Mouse (Mus musculus): ENCODE results near the gene B3galt5.

The B3galt5 gene

DNA sequence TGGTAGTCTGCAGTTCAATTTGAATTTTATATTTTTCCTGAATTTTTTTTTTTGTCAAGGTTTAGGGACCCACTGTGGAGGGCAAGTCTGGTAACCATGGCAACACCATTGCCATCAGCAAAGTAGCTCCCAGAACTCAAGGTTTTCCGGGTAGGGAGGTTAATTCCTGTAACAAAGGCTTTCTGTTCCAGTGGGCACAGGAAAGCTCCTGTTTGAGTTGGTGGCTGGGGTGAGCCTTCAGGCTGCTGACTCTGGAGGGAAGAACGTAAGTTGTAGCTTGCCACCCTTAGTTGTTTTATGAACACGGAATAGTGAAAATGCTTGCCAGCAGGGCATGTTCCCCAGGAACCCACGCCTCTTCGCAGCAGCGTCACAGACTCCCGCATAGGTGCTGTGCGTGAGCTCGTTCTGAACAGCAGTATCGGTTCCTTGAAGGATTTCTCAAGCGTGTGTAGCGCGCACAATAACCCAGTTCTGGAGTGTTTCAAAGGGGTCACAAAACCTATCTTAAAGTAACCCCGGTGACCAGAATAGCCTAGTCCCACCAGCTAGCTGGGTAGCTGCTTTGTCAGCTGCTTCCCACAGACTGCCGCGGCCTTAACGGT, at the start of gene B3galt5:
B3galt5 (plus strand) TSS at position 436 of the 605 bp plus-strand sequence.
- no peak for DNase-seq

DNA sequence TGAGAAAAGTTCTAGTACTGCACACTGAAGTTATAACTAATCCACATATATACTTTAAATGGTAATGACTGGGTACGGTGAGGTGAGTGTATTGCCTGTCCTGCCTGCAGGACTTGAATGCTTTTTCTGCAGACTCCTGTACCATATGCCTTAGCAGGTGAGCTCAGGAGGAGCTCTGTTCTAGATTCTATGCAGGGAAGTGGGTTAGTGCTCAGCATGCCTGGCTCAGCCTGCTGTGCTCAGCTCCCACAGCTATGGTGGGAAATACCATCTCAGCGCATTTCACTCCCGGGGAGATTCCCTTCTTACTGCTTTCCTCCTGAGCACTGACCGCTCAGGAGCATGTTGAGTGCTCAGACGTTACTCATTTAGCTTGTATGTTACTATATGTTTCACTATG, 48.0 kb upstream of the B3galt5 start:
- peak; percentile 17 for DNase-seq

DNA sequence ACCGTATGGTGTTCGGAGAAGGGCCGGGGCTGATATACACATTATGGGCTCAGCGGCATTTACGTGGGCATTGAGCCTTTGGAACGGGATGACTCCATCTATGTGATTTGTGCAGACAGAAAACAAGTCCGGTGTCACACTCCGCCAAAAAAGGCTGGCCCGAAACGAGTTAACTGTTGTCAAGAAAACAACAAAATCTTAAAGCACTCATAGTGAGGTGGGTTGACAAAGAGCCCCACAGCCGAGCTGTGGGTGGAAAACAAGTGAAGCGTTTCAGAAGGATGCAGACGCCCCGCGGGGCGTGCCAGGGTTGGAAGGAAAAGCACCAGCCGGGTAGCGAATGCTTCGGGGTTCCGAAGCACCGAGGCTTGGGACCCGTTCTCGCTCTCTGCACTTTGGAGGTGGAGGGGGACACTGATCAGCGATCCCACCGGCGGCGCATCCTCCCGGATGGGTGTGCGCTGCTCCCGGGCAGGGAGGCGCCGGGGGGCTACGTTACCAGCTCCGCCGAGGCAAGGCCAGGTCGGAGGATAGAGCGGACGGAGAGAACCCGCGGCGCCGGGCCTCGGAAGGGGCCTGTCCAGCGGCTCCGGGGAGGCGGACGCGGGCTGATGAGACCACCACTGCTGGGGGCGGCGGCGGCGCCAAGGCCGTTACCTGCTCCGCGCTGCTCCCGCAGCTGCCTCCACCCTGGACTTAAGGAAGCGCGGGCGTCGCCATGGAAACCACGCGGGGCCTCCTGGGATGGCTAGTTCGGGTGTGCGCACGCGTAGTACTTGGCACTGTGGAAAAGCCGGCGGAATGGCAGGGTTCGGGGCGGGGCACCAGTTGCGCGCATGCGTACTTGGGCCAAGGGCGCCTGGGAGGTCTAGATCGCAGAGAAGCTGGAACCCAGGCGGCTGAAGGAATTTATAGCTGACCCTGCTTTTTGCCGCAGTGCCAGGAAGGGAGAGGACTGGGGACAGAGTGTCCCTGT, 43.8 kb upstream of the B3galt5 start, which contains the start of gene Lca5l:
Lca5l (minus strand) TSS at position 741 of the 976 bp plus-strand sequence.
- peak; percentile 100 for DNase-seq

DNA sequence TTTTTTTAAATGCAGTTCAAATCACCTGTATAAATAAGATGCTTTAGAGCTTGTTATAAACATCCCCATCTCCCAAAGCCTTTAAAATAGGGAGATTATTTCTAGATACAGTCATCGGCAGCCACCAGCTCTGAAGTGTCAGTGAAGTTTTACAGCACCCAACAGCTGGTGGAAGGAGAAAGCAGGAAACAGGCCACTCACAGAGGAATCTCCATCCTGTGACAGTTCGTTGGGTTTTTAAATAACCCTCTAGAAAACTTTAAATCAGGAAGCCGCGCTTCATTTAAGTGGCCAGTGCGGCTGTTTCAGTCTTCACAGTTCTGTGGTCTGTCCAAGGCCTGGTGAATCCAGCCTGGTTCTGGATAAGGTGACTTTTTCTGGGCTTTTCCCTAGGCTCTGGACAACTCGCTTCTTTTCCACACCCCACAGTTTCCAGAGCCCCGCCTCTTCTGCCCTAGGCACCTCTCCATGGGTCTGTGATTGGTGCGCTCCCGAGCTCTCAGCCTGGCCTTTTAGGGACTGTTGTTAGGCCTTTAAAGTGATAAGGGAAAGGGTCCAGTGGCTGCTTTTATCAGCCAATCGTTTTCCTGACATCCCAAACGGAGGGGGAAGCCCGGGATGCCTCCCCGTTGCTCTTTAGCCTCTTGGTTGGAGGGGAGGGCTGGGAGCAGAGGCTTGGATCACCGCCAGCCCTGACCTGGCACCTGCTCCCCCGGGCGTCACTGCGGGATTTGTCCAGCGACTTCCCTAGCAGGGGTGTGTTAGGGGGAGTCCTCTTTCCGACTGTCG, 35.5 kb upstream of the B3galt5 start, which contains the start of gene Sh3bgr:
Sh3bgr (plus strand) TSS at position 538 of the 789 bp plus-strand sequence.
- peak; percentile 56 for DNase-seq

DNA sequence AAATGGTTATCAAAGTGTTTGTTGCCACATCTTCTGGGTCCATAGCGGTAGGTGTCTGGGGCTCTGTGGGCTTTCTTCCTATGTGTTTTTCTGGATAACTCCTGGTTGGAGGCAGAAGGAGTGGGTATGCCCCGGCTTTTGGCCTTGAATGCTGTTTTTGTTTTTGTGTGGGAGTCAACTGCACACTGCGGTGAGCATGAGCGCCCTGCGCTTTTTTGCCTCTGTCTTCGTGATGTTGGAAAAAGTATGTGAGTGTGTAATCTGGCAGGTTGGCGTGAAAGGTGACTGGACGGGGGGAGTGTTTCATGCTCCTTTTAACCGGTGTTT, 34.9 kb upstream of the B3galt5 start:
- no peak for DNase-seq

DNA sequence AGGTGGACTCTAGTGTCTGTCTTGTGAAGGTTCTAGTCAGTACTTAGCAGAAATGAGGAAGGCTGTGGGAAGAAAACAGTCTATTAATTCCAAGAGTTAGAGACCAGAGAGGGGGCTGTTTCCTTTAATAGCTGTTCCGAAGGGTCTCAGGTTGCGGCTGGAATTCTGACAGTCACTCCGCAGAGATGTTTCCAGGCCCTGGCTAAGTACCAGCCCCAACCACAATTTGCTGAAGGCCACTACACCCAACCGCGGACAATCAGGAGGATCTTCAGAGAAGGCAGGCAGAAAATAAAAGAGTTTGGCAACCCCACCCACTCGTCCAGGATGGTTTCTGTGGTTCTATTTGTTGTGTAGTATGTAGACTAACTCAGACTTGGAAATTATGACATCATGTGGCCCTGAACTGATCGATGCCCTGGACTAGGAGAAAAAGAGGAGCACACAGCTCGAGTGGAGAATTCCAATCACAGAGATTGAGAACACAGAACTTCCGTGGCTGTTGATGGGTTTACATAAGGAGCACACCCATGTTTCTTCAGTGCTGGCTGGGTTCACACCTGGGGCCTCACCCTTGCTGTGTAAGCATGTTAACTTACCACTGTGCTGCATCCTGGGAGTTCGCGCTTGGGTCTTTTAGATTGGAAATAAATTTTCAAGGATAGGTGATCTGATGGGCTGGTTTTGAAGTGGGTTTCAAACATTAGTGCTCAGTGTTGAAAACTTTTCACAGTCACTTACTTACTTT, 33.9 kb upstream of the B3galt5 start:
- DNase-seq, result no peak

DNA sequence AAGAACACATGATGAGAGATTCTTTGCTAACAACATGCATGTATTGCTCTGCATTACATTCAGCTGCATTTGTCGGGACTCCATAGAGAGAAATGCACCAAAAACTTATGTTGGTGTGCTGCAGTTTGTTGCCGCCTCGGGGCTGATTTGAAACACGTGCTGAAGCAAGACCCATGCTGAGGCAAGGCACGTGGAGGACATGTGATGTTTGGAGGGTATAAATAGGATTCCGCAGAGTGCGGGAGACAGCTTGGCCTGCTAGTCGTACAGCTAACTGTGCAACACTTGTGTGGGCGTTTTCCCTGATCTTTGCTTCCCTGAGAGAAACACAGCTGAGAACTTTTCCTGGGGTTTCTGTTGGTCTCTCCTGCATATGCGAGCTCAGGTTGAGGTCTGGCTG, 25.8 kb upstream of the B3galt5 start:
- no peak for DNase-seq

DNA sequence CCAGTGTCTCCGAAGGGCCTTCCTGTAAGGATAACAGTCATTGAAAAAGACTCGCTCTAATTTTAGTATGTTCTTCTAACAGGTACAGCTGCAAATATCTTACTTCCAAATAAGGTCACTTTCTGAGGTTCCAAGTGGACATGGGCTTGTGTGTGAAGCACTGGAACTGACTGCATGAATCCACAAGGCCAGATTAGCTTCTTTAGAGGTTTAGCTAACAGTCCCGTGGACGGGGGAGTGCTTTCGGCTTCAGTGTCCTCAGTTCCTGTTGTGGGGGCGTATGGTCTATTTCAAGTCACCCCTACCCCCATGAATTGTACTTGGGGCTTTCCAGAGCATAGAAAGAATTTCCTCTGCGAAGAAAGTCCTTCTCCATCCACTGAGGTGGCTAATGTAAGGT, 24.7 kb upstream of the B3galt5 start:
- DNase-seq, result no peak

DNA sequence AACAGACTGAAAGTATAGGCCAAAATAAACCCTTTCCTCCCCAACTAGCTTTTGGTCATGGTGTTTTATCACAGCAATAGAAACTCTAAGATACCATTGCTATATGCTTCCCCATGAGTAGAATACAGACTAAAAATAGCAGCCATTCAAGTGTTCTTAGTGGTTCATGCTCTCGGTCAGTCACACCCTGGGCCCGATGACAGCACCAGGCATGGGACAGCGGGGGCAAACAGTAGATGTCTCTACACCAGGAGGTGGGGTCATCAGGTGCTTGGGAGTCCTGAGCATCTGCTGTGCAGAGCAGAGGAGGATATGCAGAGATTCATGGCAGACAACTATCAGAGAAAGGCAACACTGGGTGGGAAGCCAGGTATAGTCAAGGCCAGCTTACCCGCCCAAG, 22.6 kb upstream of the B3galt5 start:
- no peak for DNase-seq

DNA sequence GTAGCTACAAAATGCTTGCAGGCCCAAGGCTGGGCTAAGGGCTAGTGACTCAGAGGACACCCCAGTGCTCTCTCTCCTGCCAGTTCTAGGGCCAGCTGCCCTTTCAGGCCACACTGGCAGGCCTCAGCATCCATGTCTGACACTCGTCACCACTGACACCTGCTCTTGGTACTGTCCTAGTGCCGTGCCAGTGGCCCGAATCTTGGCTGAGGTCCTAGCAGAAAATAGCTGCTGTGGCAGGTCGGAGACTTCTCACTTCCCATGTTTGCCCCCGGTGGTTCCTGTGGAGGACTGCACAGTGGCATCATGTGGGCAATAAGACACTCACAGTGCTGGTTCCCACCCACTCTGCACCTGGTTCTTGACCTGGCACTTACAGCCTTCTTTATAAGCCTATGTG, 14.1 kb upstream of the B3galt5 start:
- DNase-seq, result peak; percentile 25

DNA sequence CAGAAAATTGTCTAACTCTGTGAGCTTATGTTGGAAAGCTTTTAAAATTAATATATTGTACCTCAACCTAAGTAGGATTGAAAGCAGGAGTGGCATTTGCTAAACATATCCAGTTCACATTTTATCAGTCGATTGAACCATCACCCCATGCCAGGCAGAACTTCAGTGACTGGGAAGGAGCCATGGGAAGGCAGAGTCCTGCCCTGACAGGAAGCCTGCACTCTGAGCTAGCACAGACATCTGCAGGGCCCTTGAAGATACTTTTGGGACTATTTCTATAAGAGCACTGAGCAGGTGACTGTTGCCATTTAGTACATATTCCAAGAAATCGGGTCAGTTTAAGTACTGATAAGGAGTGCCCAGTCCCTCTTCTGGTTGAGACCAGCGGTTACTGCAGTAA, 13.6 kb upstream of the B3galt5 start:
- no peak for DNase-seq

DNA sequence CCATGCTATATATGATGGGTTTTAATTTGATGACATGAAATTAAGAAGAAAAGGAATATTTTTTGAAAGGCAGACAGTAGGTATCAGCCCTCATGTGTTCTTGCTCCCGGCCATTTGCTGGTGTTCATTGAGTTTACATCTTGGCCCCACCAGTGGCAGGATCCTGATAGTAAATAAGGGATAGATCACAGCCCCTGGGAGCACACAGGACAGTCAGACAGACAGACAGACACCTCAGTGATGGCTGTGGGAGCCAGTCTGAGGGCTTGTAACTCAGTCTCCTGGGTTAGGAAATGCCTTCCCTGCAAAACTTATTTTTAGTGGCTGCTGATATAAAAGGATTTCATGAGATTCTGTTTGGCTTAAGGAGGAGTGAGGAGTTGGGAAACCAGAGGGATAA, 13.1 kb upstream of the B3galt5 start:
- DNase-seq, result no peak

DNA sequence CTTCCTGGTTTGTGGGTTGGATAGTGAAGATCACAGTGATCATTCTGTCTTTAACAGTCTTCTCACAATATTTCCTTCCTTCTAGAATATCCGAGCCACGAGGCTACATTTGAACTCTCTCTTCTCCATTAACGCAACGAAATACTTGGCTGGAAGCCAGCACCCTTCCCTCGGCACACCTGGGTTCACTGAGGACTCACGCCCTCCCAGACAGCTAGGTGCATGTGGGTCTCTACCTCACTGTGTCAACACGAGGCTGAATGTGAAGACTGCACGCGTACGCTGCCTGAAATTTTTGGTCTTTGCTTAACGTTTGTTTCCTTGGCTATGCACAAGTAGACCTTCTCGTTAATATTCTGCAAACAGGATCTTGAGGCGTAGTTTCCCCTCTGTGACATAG, 7.2 kb upstream of the B3galt5 start:
- no peak for DNase-seq

DNA sequence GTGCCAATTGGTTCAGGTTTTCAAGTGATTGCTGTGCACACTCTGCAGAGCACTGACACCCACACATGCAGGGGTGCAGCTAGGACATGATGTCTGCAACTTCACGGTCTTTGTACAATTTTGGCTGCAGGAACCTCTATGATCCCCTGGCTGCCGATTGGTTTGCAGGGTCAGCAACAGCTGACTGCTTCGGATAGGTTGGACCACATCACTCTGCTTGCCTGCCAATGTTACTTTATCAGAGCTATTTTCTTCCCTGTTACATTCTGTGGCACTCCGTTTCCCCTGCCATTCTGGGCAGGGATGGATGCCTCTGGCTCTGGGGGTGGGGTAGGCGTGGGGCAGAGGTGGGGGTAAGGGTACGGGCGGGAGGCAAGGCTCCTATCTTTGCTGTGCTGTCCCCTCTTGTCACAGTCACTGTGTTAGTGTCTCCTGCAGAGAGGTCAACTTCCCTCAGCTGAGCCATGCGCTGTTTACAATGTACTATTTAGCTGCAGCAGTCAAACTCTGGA, 6.5 kb upstream of the B3galt5 start:
- DNase-seq, result no peak

DNA sequence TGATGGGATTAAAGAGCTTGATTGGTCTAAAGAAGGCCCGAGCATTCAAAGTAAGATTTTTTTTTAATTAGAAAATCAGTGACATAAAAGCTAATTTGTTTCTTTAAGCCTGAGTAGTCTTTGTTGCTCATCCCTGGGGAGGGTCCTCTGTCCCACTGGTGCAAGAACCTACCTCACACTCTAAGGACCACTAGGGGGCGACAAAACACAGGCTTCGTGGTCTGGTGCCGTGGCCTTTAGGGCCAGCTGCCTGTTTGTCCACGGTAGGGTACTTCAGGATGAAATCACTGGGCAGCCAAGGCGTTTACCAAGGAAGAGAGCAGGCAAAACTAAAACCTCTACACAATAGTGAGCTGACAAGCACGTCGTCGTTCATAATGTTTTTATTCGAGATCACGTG, 5.2 kb upstream of the B3galt5 start:
- DNase-seq, result peak; percentile 74

DNA sequence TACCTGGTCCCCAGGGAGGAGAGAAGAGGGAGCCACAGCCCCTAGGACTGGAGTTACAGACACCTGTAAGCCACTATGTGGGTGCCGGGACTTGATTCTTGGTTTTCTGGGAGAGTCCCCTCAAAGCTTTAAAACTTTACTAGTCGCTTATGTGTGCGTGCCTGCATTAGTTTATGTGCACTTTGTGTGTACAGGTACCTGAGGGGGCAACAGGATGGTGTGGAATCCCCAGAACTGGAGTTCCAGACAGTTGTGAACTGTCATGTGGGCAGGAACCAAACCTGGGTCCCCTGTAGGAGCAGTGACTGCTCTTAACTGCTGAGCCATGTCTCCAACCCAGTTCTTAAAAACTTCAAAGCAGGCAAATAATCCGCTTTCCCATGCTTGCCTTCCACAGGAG, 4.3 kb upstream of the B3galt5 start:
- no peak for DNase-seq

DNA sequence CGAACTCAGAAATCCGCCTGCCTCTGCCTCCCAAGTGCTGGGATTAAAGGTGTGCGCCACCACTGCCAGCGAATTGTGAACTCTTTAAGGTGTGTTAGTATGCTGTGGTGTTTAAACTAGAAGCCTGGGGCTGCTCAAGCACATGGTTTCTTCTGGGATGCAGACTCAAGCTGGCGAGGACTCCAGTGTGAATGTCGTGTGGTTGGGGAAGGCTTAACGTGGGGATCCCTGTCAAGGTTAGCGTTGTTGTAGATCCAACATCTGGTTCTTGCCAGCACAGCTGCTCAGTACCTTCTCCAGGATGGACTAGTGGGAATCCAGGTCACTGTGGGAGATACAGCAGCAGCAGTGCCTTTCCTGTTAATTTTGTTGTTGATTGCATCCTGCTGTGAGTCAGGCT, 3.6 kb upstream of the B3galt5 start:
- DNase-seq, result no peak

DNA sequence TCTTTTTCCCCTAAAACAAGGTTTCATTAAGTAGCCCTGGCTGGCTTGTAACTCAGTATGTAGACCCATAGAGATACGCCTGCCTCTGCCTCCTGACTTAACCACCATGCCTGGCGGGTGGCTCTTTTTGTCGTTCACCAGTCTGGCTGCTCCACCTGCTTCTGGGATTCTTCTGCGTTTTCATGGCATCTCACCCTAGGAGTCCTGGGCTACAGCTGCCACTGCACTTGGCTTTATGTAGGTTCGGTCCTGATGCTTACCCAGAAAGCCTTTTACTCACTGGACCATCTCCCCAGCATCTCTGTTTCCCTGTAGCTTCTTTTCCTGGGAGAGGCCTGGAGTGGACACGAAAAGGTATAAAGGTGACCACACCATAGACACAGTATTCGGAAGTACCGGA, 1.6 kb upstream of the B3galt5 start:
- DNase-seq, result no peak

DNA sequence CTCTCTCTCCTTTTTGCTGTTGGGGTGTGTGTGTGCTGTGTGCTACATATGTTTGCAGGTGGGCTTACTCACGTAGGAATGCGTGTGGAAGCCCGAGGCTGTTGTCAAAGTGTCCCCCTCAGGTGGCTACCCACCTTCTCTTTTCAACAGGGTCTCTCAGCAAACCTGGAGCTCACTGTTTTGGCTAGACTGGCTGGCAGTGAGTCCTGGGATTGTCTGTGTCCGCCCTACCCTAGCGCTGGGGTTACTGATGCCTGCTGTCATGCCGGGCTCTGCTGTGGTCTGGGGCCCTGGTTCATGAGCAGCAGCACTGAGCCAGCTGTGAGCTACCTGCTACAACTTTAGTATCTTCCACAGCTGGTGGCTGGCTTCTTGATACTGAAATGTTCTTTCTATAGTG, 8.9 kb downstream of the B3galt5 start:
- DNase-seq, result no peak

DNA sequence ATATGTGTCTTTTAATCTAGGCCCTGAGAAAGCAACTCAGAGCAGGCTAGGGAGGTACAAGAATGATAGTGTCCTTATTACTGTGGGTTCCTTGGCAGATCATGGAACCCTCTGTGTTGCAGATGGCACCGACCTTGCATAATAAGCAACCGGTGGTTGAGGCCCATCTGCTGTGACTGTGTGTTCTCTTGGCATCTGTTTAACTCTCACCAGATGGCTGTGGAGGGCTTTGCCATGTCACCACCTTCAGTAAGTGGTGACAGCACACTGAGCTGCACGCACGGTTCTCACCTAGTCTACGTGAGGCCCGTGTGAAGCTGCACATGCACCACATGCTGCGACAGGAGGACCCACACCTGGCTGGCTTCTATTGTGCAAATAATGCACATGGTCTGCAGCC, 14.0 kb downstream of the B3galt5 start:
- peak; percentile 91 for DNase-seq

DNA sequence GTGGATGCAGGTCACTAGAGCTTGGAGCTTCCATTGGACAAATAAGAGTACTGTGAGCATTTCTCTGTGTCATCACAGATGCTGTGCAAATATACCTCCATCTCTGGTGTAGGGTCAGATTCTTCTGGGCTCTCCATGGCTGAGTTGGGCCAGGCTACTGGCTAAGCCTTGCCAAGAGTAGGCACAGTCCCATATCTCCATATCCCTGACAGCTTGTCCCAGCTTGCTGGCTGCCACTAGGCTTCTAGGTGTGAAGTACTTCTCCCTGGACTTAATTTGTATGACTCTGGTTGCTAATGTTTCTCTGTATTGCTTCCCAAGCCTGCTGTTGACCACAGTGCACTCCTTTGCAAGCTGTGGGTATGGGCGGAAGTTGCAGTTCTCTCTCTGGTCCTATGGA, 16.5 kb downstream of the B3galt5 start:
- peak; percentile 42 for DNase-seq

DNA sequence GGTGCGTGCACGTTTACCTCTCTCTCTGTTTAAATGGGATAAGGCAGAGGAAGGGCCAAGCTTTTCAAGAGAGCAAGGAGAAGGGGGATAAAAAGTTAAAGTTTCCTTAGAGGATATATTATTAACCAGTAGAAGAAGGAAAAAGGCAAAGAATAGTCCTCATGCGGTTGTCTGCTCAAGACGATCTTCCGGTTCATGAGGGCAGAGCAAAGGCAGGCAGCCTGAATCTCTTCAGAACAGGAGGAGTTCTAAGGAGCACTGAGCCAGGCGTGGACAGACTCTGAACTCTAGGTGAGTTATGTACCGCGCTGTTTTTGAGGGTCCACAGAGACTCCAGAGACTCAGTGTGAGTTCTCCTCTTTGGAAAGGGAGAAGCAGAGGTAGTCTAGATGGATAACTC, 22.8 kb downstream of the B3galt5 start:
- no peak for DNase-seq

DNA sequence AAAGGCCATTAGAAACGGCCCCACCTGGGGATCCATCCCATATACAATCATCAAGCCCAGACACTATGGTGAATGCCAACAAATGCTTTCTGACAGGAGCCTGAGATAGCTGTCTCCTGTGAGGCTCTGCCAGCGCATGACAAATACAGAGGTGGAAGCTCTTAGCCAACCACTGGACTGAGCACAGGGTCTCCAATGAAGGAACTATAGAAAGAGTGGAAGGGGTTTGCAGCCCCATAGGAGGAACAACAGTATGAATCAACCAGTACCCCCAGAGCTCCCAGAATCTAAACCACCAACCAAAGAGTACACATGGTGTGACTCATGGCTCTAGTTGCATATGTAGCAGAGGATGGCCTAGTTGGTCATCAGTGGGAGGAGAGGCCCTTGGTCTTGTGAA, 36.1 kb downstream of the B3galt5 start:
- DNase-seq, result no peak
